Mouse (Mus musculus) myocyte (in vitro differentiated cells): ENCODE measurements at regions not wholly inside any gene's neighbourhood (a gene's known extent, or its start where the extent isn't known, plus 50 kb on each side); places are given as distances from the start of the nearest gene placed in this dataset.
"Not testable (repeated sequence)": the region's sequence is repeated elsewhere in the genome, so short reads cannot be mapped to it uniquely, and the experiment has no call there.

Experiments
- H3K27me3 ChIP-seq: one replicate; pipeline ENCODE4 v1.6.1; 2011; ENCODE audit not compliant: control insufficient read depth, insufficient read depth, insufficient read length
- H3K36me3 ChIP-seq: one replicate; pipeline ENCODE4 v1.6.1; 2011; ENCODE audit not compliant: control insufficient read depth, insufficient read depth
- H3K4me2 ChIP-seq: one replicate; pipeline ENCODE4 v1.6.1; 2011; ENCODE audit warnings: low read depth, control low read depth
- H3K4me3 ChIP-seq: one replicate; pipeline ENCODE4 v1.5.1; 2011; ENCODE audit warnings: mild to moderate bottlenecking, control low read depth, moderate library complexity
- H3K79me2 ChIP-seq: one replicate; pipeline ENCODE4 v1.6.1; 2011; ENCODE audit not compliant: control insufficient read depth, insufficient read depth
- H3ac ChIP-seq: one replicate; pipeline ENCODE4 v1.6.1; 2011; ENCODE audit not compliant: control insufficient read depth, insufficient read length
- CEBPB ChIP-seq: IDR thresholded peaks from 2 replicates; pipeline ENCODE4 v1.6.1; 2011; ENCODE audit warnings: mild to moderate bottlenecking, moderate library complexity; ENCODE audit not compliant: poor library complexity, insufficient read depth, severe bottlenecking
- E2F4 ChIP-seq: IDR thresholded peaks from one replicate; pipeline ENCODE4 v1.6.1; 2011; ENCODE audit warnings: mild to moderate bottlenecking, control low read depth, moderate library complexity; ENCODE audit not compliant: insufficient read depth
- MAX ChIP-seq: IDR thresholded peaks from one replicate; pipeline ENCODE4 v1.6.1; 2011; ENCODE audit warnings: low read depth, mild to moderate bottlenecking, control low read depth
- MYOD1 ChIP-seq, 3 experiments: IDR thresholded peaks; one replicate each; pipeline ENCODE4 v1.6.1; 2011; ENCODE audit warnings: control low read depth in 2 of 3, low read depth in 2 of 3, mild to moderate bottlenecking in 2 of 3, moderate library complexity in 1 of 3; ENCODE audit not compliant: insufficient read length in 2 of 3, control insufficient read depth in 1 of 3
- MYOG ChIP-seq, 3 experiments: IDR thresholded peaks; one replicate each; pipeline ENCODE4 v1.6.1; 2011; ENCODE audit warnings: control low read depth in 2 of 3, low read depth in 2 of 3, mild to moderate bottlenecking in 2 of 3; ENCODE audit not compliant: insufficient read length in 2 of 3, control insufficient read depth in 1 of 3, insufficient read depth in 1 of 3
- POLR2A ChIP-seq: IDR thresholded peaks from one replicate; pipeline ENCODE4 v1.6.1; 2011; ENCODE audit warnings: low read depth, mild to moderate bottlenecking, control low read depth, moderate library complexity; ENCODE audit not compliant: insufficient read length
- POLR2AphosphoS2 ChIP-seq: IDR thresholded peaks from one replicate; pipeline ENCODE4 v1.6.1; 2011; ENCODE audit warnings: low read depth, control low read depth; ENCODE audit not compliant: insufficient read length
- REST ChIP-seq: IDR thresholded peaks from one replicate; pipeline ENCODE4 v1.6.1; 2011; ENCODE audit warnings: mild to moderate bottlenecking, control low read depth, moderate library complexity; ENCODE audit not compliant: insufficient read depth, insufficient read length
- SRF ChIP-seq: IDR thresholded peaks from one replicate; pipeline ENCODE4 v1.6.1; 2011; ENCODE audit warnings: low read depth; ENCODE audit not compliant: control insufficient read depth, insufficient read length
- TCF12 ChIP-seq: IDR thresholded peaks from one replicate; pipeline ENCODE4 v1.6.1; 2011; ENCODE audit warnings: mild to moderate bottlenecking, control low read depth; ENCODE audit not compliant: poor library complexity, insufficient read depth, severe bottlenecking
- TCF3 ChIP-seq: IDR thresholded peaks from one replicate; pipeline ENCODE4 v1.6.1; 2011; ENCODE audit warnings: low read depth, control low read depth; ENCODE audit not compliant: insufficient read length
- USF1 ChIP-seq: IDR thresholded peaks from one replicate; pipeline ENCODE4 v1.6.1; 2011; ENCODE audit warnings: low read depth, mild to moderate bottlenecking, control low read depth, moderate library complexity

- H3K79me2 ChIP-seq: no peaks in the 10 kb centered on the region
- H3ac ChIP-seq: no peak overlapping the region
- no peak overlapping the region for H3K4me3 ChIP-seq
- TF ChIP-seq TCF12: no peak
- no peak for TF ChIP-seq USF1
- no peak for TF ChIP-seq POLR2A
- H3K27me3 ChIP-seq: no peaks in the 10 kb centered on the region
- H3K36me3 ChIP-seq: no peaks in the 10 kb centered on the region
- no peak overlapping the region for H3K4me2 ChIP-seq
Measured at GRCm38 (mm10) chr1:189119941-189120735, 112.5 kb upstream of the Kctd3 start.

DNA sequence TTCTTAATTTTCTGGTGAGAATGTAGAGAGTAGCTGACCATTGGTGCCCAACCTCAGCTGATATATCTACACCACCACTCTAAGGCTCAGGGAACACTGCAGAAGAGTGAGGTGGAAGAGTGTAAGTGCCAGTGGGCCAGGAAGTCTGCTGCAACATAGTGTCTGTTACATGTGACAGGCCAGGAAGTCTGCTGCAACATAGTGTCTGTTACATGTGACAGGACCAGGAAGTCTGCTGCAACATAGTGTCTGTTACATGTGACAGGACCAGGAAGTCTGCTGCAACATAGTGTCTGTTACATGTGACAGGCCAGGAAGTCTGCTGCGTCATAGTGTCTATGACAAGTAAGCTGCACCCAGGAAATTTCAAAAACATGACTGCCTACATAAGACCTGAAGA lies 111.4 kb upstream of the Kctd3 start:
- not testable (repeated sequence) for H3ac ChIP-seq, H3K27me3 ChIP-seq, H3K4me2 ChIP-seq, H3K4me3 ChIP-seq, H3K79me2 ChIP-seq, H3K36me3 ChIP-seq

- Histone ChIP-seq H3K36me3 (no peaks in the 10 kb centered on the region), H3K27me3 (no peaks in the 10 kb centered on the region), H3ac (no peak overlapping the region), H3K79me2 (no peaks in the 10 kb centered on the region), H3K4me2 (no peak overlapping the region), H3K4me3 (no peak overlapping the region)
- TF ChIP-seq POLR2AphosphoS2 (no peak), CEBPB (no peak), TCF3 (no peak), MYOD1 (IDR thresholded peaks at IDR 0.05; ENCODE audit: control insufficient read depth in 1 of 3, insufficient read length in 2 of 3, low read depth in 2 of 3) (no peak), REST (no peak), SRF (no peak), USF1 (no peak), TCF12 (no peak), E2F4 (no peak), MYOG (IDR thresholded peaks at IDR 0.05; ENCODE audit: control insufficient read depth in 1 of 3, insufficient read depth in 1 of 3, insufficient read length in 2 of 3, low read depth in 2 of 3) (no peak), MAX (no peak), POLR2A (no peak)
Measured at GRCm38 (mm10) chr1:189118582-189118981, 110.9 kb upstream of the Kctd3 start.

DNA sequence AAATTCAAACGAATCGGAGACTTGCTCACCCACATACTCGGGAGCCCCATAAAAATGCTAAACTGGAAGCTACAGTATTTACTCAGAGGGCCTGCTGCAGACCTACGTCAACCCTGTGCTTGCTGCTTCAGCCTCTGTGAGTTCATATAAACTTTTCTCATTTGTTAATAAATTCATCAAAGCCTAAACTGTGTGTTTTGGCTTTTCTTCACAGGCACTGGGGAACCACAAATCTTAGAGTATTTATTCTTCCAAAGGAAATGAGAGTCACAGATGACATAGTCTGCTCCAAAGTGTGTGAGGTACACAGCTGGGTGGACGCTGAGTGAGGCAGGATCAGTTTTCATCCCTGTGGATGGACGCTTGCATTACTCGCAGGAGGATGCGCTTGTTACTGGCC lies 108.3 kb upstream of the Kctd3 start:
- H3ac ChIP-seq: no peak overlapping the region
- no peak overlapping the region for H3K4me3 ChIP-seq
- H3K27me3 ChIP-seq: no peaks in the 10 kb centered on the region
- no peak overlapping the region for H3K4me2 ChIP-seq
- TF ChIP-seq CEBPB (no peak), POLR2A (no peak), POLR2AphosphoS2 (no peak), USF1 (no peak), REST (no peak), TCF12 (no peak), TCF3 (no peak), MYOG (IDR thresholded peaks at IDR 0.05; ENCODE audit: control insufficient read depth in 1 of 3, insufficient read depth in 1 of 3, insufficient read length in 2 of 3, low read depth in 2 of 3) (no peak), MAX (no peak), SRF (no peak), E2F4 (no peak), MYOD1 (IDR thresholded peaks at IDR 0.05; ENCODE audit: control insufficient read depth in 1 of 3, insufficient read length in 2 of 3, low read depth in 2 of 3) (no peak)
- no peaks in the 10 kb centered on the region for H3K36me3 ChIP-seq
- H3K79me2 ChIP-seq: no peaks in the 10 kb centered on the region

DNA sequence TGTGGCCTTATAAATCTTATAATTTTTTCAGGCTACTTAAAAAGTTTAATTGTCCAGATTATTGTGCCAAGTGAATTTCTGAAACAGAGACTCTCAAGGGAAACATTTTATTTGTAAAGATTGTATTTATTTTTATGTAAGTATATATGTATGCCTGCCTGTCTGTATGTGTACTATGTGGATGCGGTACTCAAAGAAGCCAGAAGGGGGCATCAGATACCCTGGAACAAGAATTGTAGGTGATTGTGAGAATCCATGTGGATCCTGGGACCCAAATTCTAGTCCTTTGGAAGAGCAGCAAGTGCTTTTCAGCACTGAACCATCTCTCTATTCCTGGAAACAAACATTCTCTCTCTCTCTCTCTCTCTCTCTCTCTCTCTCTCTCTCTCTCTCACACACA lies 107.6 kb upstream of the Kctd3 start:
- H3K4me3 ChIP-seq: no peak overlapping the region

More for the DNA sequence above, 107.6 kb upstream of the Kctd3 start:
- Histone ChIP-seq H3K27me3 (no peaks in the 10 kb centered on the region), H3K36me3 (no peaks in the 10 kb centered on the region), H3ac (no peak overlapping the region), H3K79me2 (no peaks in the 10 kb centered on the region), H3K4me2 (no peak overlapping the region)
- TF ChIP-seq TCF3: no peak
- TF ChIP-seq USF1: no peak
- TF ChIP-seq REST: no peak
- no peak for TF ChIP-seq MYOG (IDR thresholded peaks at IDR 0.05; ENCODE audit: control insufficient read depth in 1 of 3, insufficient read depth in 1 of 3, insufficient read length in 2 of 3, low read depth in 2 of 3)
